Mouse (Mus musculus) cortical plate, adult 2 months (tissue): Measurements from ENCODE around the gene Nsrp1. TPM values are rescaled to one million over a fixed set of nuclear protein-coding genes. Genes with fewer than 3 reads are reported as not detected.

Experiments
- H3K27ac ChIP-seq: fragments of 200-500 bp; 2 replicates; pipeline ENCODE4 v1.5.1; 2012; ENCODE audit warnings: low read length, control low read depth, inconsistent platforms; ENCODE audit not compliant: insufficient read depth
- H3K4me1 ChIP-seq: fragments of 200-500 bp; 2 replicates; pipeline ENCODE4 v1.6.1; 2011; ENCODE audit warnings: low read length; ENCODE audit not compliant: control insufficient read depth, insufficient read depth
- H3K4me3 ChIP-seq: fragments of 200-500 bp; 2 replicates; pipeline ENCODE4 v1.5.1; 2011; ENCODE audit warnings: mild to moderate bottlenecking, low read length, control low read depth; ENCODE audit not compliant: insufficient read depth
- CTCF ChIP-seq: fragments of 200-500 bp; IDR thresholded peaks from 2 replicates; pipeline ENCODE4 v1.5.1; 2011; ENCODE audit warnings: mild to moderate bottlenecking, control low read depth, low read length; ENCODE audit not compliant: insufficient read depth; ENCODE audit errors: extremely low read depth
- POLR2A ChIP-seq: fragments of 200-500 bp; IDR thresholded peaks from 2 replicates; pipeline ENCODE4 v1.6.1; 2011; ENCODE audit warnings: mild to moderate bottlenecking, low read length, control low read depth; ENCODE audit not compliant: insufficient read depth; ENCODE audit errors: extremely low read depth
- polyA plus RNA-seq: library from polyadenylated mRNA; depleted of rRNA; stranded (reverse); fragments of >200 nt; gene quantifications from 2 replicates; pipeline ENCODE4 v1.2.3, GENCODE M21; 2012

The Nsrp1 gene
- polyA plus RNA-seq, 1 experiment: 8.4 TPM

DNA sequence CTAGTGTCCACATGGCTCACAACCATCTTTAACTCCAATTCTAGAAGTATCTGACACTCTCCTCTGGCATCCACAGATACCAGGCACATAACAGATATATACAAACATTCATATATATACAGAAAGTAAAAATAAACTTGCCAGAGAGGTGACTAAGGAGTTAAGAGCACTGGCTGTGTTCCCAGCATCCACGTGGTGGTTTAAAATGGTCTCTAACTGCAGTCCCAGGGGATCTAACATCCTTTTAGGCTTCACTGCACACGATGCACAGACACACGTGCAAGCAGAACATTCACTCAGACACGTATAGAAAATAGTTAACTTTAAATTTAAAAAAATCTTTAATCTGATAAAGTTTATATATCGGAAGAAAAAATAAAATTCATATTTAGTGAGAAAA, 16.3 kb downstream of the Nsrp1 start:
- no peak overlapping the region for H3K4me3 ChIP-seq
- no peak overlapping the region for H3K27ac ChIP-seq
- H3K4me1 ChIP-seq: no peaks in the 10 kb centered on the region
- TF ChIP-seq CTCF: no peak
- TF ChIP-seq POLR2A: no peak

DNA sequence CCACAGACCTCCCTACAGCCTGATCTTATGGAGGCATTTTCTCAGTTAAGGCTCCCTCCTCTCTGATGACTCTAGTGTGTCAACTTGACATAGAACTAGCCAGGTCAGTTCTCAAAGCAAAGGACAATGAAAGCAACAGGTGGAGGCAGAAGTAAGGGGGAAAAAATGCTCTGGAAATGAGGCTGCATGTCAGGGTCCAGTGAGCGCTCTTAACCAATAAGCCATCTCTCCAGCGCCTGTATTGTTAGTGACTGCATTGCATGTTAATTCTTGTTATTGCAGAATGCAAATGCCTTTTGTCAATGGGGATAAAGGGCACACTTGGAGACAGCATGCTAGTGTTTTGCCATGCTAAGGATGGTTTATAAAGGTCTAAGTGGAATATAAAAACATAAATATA, 35.4 kb downstream of the Nsrp1 start:
- Histone ChIP-seq H3K4me3 (no peak overlapping the region), H3K27ac (no peak overlapping the region), H3K4me1 (no peaks in the 10 kb centered on the region)
- TF ChIP-seq POLR2A: no peak

DNA sequence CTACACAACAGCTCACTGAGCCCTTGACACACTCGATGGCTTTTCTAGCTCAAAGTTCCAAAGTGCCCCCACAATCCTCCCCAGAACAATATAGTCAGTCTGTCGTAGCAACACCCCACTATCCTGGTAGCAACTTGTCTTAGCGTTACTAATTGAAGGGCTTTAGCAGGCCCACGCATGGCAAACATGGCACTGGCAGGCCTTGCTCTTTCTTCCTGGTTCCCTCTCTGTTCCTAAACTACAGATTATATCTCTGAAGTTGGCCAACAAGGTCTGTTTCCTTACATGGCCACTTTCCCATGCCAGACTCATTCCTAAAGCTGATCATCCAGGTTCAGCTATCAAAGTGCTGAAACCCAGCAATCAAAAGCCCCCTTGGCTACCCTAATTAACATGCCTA, 36.3 kb downstream of the Nsrp1 start:
- no peak overlapping the region for H3K27ac ChIP-seq
- TF ChIP-seq CTCF (no peak), POLR2A (no peak)

DNA sequence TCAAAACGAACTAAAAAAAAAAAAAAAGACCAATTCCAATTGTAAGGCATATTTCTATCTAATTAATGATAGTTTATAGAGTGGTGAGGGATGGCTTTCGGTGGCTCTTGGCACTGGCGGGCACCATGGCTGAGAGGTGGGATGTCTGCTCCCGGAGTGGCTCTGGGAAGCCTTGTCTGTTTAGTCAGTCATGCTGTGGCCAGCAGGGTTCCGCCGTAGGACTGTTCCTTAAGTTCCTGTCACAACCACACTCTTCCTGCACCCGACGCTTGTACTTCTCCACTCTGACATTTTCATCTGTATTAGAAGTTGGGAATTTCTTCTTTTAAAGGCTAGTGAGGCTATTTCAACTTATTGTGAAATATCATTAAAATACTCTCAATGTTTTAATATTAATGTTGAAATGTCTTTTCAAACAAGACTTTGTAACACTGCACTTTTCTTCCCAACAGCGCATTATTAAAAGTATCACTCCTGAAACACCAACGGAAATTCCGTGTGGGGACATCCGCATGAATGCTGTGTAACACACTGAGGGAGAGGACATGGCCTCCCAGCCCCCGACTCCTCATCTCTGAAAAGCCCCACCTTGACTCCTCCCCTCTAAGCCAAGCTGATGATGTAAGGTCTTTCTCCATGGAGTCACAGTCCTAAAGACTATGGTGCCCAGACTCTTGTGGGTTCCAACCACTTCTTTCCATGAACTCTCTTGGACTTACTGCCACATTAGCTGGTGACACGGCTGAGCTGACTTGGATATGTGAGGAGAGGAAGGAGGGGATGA, 46.9 kb downstream of the Nsrp1 start:
- Histone ChIP-seq H3K27ac (no peak overlapping the region), H3K4me1 (no peaks in the 10 kb centered on the region), H3K4me3 (no peak overlapping the region)
- TF ChIP-seq CTCF (no peak), POLR2A (no peak)

More for the DNA sequence above, 36.3 kb downstream of the Nsrp1 start:
- no peak overlapping the region for H3K4me3 ChIP-seq
- H3K4me1 ChIP-seq: no peaks in the 10 kb centered on the region

DNA sequence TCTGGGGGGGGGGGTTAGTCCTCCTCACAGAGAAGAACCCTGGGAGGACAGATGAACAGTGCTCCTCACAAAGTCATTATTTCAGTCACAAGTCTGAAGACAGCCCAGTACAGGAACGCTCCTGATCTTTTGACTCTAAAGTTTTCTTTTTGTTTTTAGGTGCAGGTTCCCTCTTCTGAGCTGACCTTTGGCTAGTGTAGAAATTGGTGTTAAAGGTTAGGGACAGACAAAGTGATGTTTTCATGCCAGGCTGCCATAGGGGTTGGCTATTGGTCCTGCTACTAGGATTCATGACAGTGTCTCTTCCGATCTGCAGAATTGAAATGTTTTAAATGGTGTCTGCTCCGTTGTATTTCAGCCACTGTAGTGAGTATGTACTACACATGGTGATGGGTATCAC, 50.1 kb downstream of the Nsrp1 start:
- no peak overlapping the region for H3K4me3 ChIP-seq
- no peak overlapping the region for H3K27ac ChIP-seq
- TF ChIP-seq POLR2A (no peak), CTCF (no peak)
- no peaks in the 10 kb centered on the region for H3K4me1 ChIP-seq

DNA sequence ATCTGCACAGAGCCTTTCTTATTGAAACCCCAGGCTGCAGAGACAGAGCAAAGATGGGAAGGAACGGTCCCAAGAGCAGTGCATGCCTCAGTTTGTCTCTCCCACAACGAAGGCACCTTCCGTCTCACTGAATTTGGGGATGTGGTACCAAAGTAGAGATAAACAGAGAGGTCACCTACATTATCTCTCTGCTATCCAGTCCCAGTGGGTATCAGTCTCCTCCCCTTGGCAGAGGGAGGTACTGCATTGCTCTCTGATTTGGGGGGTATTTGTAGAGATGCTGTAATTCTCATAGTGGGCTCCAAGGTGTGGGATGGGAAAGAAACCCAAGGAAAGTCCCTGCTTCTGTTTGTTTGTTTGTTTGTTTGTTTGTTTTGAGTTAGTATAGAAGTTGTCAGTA, 51.7 kb downstream of the Nsrp1 start:
- H3K27ac ChIP-seq: no peak overlapping the region
- no peak overlapping the region for H3K4me3 ChIP-seq
- no peaks in the 10 kb centered on the region for H3K4me1 ChIP-seq
- TF ChIP-seq POLR2A (no peak), CTCF (peak; percentile 24; the same call in 1 of the 2 replicates)

DNA sequence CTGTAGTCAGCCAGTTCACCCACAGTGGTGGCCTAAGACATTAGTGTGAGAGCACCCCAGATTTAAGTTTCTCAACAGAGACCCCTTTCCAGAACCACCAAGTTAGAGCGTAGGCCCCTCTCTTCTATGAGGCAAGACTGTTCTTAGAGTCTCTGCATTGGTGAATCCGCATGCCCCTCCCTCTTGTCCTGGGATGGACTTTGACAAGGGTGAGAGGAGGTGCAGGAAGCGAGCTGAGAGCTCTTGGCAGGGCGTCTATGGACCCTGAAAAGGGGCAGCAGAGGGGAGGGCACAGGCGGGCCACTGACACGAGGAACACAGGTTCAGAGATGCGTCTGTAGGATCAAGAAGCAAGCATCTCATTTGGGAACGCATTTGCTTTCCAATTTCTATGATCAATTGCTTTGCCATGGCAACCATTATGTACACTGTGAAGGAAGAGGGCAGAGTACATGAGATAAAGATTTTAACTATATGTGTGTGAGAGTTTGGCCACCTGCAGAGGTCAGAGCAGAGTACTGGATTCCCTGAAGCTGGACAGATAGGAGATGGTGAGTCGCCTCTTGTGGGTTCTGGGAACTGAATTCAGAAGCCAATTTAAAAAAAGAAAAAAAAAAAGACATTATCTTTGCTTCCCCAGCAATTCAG, 56.4 kb downstream of the Nsrp1 start:
- H3K4me1 ChIP-seq: no peaks in the 10 kb centered on the region
- no peak overlapping the region for H3K27ac ChIP-seq
- no peak overlapping the region for H3K4me3 ChIP-seq
- TF ChIP-seq POLR2A (no peak), CTCF (no peak)

DNA sequence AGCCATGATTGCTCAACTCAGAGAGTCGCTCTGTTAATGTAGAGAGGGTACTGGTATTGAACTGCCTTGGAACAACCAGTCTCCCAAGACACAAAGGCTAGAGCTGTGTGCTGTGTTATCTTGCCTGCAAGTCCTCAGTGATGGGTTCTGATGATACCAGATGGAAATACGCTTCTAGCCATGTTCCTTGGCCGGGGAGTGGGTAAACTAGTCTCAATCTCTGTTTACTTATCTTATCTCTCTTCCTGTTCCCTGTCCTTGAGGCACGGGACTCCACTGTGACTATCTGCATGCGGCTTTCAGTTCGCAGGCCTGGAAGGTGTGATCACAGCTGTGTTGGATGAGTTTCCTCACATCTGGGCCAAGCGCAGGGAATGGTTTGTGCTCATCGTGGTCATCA, 58.7 kb downstream of the Nsrp1 start:
- TF ChIP-seq CTCF: no peak
- TF ChIP-seq POLR2A: no peak
- Histone ChIP-seq H3K27ac (no peak overlapping the region), H3K4me3 (no peak overlapping the region), H3K4me1 (no peaks in the 10 kb centered on the region)

DNA sequence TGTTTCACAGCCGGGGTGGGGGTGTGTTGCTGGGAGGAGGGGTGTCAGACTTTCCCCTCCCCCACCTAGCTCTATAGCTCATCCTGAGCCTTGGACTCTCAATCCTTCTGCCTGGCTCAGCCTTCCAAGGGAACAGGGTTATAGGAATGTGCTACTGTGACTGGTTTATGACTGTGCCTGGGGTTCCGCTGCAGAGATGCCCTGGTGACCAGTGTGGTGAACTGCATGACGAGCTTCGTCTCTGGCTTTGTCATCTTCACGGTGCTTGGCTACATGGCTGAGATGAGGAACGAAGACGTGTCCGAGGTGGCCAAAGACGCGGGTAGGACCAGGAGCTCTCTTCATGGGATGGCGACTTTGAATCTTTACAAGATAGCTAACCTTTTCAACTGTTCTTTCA, 60.2 kb downstream of the Nsrp1 start:
- Histone ChIP-seq H3K4me1 (no peaks in the 10 kb centered on the region), H3K27ac (no peak overlapping the region), H3K4me3 (no peak overlapping the region)
- no peak for TF ChIP-seq POLR2A
- no peak for TF ChIP-seq CTCF
